Mouse (Mus musculus) bone marrow, adult 2 months (tissue): ENCODE measurements around the gene Fam234b.

Experiments used
- CTCF ChIP-seq: fragments of 200-500 bp; IDR thresholded peaks from 2 replicates; pipeline ENCODE4 v1.5.1; 2011; ENCODE audit warnings: low read length, control low read depth; ENCODE audit not compliant: control insufficient read depth, insufficient read depth
- POLR2A ChIP-seq: fragments of 200-500 bp; IDR thresholded peaks from 2 replicates; pipeline ENCODE4 v1.6.1; 2011; ENCODE audit warnings: low read depth, mild to moderate bottlenecking, control low read depth, low read length, borderline replicate concordance; ENCODE audit not compliant: control insufficient read depth

DNA sequence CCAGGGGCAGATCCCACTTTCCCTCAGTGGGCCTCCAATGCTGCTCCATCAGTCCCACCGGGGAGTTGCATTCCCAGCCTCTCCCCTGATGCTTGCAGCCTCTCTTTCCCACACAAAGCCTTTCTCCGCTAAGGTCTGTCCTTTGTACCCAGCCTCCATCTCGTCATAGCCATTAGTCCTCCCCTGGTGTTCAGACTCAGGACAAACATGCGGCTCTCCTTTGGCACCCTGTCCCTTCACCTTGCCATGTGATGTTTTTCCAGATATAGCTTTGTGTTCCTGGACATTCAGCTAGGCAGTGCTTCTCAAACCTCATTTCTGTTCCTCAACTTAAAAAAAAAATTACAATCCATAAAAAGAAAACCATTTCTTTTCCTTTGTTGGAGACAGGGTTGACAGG, 39.3 kb upstream of the Fam234b start:
- no peak for TF ChIP-seq POLR2A
- TF ChIP-seq CTCF = no peak
